Mouse (Mus musculus) neutrophil, adult 83 days (primary cell): Measurements from ENCODE around the gene Sult1e1. TPM values are rescaled to one million over a fixed set of nuclear protein-coding genes. Genes with fewer than 3 reads are reported as not detected.

Source experiments
- total RNA-seq, 2 experiments: library from RNA; stranded (reverse); gene quantifications; one replicate each; pipeline ENCODE4 v1.2.4; 2023

Sult1e1 gene
- not detected for total RNA-seq

GRCm38 (mm10) chr5:87591494-87591893, at the start of gene Sult1e1:
TSS of gene Sult1e1 (minus strand) at chr5:87591594.

GRCm38 (mm10) chr5:87568845-87569244, 22.5 kb downstream of the Sult1e1 start, which contains the start of gene Sult1d1:
TSS of gene Sult1d1 (minus strand) at chr5:87569027.

GRCm38 (mm10) chr5:87538111-87538510, 53.3 kb downstream of the Sult1e1 start, which contains the start of gene Sult1b1:
TSS of gene Sult1b1 (minus strand) at chr5:87538195.

Other genes starting within 250 kb of the Sult1e1 start
- not detected for gene Ugt2b38, start 167.4 kb downstream of the Sult1e1 start, total RNA-seq
- not detected for gene Ugt2a2, start 109.3 kb downstream of the Sult1e1 start, total RNA-seq
- not detected for gene Gm43638, start 104.8 kb downstream of the Sult1e1 start, total RNA-seq
- not detected for gene Ugt2a1, start 100.7 kb downstream of the Sult1e1 start, total RNA-seq
- not detected for gene Sult1b1, start 53.4 kb downstream of the Sult1e1 start, total RNA-seq
- not detected for gene Sult1d1, start 22.6 kb downstream of the Sult1e1 start, total RNA-seq
- gene Csn1s1, start 74.6 kb upstream of the Sult1e1 start, total RNA-seq, result not detected
- gene Csn2, start 108.0 kb upstream of the Sult1e1 start, total RNA-seq, result not detected
- not detected for gene Csn1s2a, start 183.0 kb upstream of the Sult1e1 start, total RNA-seq
- gene Csn1s2b, start 216.5 kb upstream of the Sult1e1 start, total RNA-seq, result not detected
- gene Prr27, start 234.1 kb upstream of the Sult1e1 start, total RNA-seq, result not detected